Mouse (Mus musculus) macrophage (primary cell): ENCODE data around the gene Rassf1. TPM values are rescaled to one million over a fixed set of nuclear protein-coding genes. Genes with fewer than 3 reads are reported as not detected.

Experiments
- H3K27ac ChIP-seq: fragments of 350-480 bp; formaldehyde crosslinking; 2 replicates; pipeline ENCODE4 v1.9.0; 2021
- H3K36me3 ChIP-seq: fragments of 350-480 bp; formaldehyde crosslinking; 2 replicates; pipeline ENCODE4 v1.9.0; 2021; ENCODE audit errors: inconsistent target
- H3K4me3 ChIP-seq: fragments of 350-480 bp; formaldehyde crosslinking; 2 replicates; pipeline ENCODE4 v1.9.0; 2021; ENCODE audit errors: inconsistent target
- H3K79me2 ChIP-seq: fragments of 350-480 bp; formaldehyde crosslinking; 2 replicates; pipeline ENCODE4 v1.9.0; 2021; ENCODE audit errors: inconsistent target
- WGBS: methylation state at CpG from one replicate; pipeline ENCODE4 v1.1.7; 2026; ENCODE audit warnings: inconsistent platforms; ENCODE audit not compliant: missing documents; 5-methylcytosine and 5-hydroxymethylcytosine counted together
- polyA plus RNA-seq: library from polyadenylated mRNA; stranded (reverse); fragments of 250-400 nt; gene quantifications from 3 replicates; pipeline ENCODE4 v1.2.4, GENCODE M21; 2018; ENCODE audit warnings: inconsistent platforms
- total RNA-seq, 78 experiments: library from RNA; depleted of rRNA; stranded (reverse); fragments of 250-400 nt; gene quantifications; 1 replicate in 9 of 78; 2 replicates in 24 of 78; 3 replicates in 43 of 78; 4 replicates in 2 of 78; pipeline ENCODE4 v1.2.4; 2018; ENCODE audit warnings: inconsistent platforms in 56 of 78

The Rassf1 gene
- total RNA-seq (2018; cell fraction: chromatin; rRNA removed) = 100 to 1,000 TPM in 14 of 26 experiments, 10 to 100 TPM in 12; 42.8 to 220 (median 111) TPM
- total RNA-seq (2018; cell fraction: cytosol; rRNA removed) = 10 to 100 TPM; 14.7 to 38.5 (median 29.1) TPM
- total RNA-seq (2018; cell fraction: nucleus; rRNA removed) = 100 to 1,000 TPM in 10 of 26 experiments, 10 to 100 TPM in 16; 27.7 to 144 (median 77.6) TPM
- polyA plus RNA-seq = 23.0 to 34.3 TPM (median 33.0 TPM) in 3 replicates

GRCm38 (mm10) chr9:107551117-107551889 lies at the start of gene Rassf1:
TSS of gene Rassf1 (plus strand) at chr9:107551555.
- peak within 1 kb of the TSS; percentile 19; the same call in 1 of the 2 replicates for H3K27ac ChIP-seq

GRCm38 (mm10) chr9:107502131-107502846 lies 49.1 kb upstream of the Rassf1 start:
- Histone ChIP-seq H3K27ac (no peak overlapping the region), H3K4me3 (no peak overlapping the region), H3K36me3 (no peaks in the 10 kb centered on the region), H3K79me2 (no peaks in the 10 kb centered on the region)
- WGBS = 89% methylated on average over 12 of the region's 12 CpGs

More at GRCm38 (mm10) chr9:107551117-107551889, at the start of gene Rassf1:
- peaks cover 25% of the 10 kb centered on the region for H3K79me2 ChIP-seq
- 7% methylated on average over 62 of the region's 63 CpGs for WGBS
- peak within 1 kb of the TSS; percentile 17; the same call in 1 of the 2 replicates for H3K4me3 ChIP-seq
- no peaks in the 10 kb centered on the region for H3K36me3 ChIP-seq

- 89% methylated on average over 19 of the region's 19 CpGs for WGBS
- Histone ChIP-seq H3K36me3 (no peaks in the 10 kb centered on the region), H3K79me2 (no peaks in the 10 kb centered on the region), H3K27ac (no peak overlapping the region), H3K4me3 (no peak overlapping the region)
These were observed 46.5 kb upstream of the Rassf1 start for GRCm38 (mm10) chr9:107504662-107505537.

GRCm38 (mm10) chr9:107508266-107508665 lies 43.1 kb upstream of the Rassf1 start:
- no peaks in the 10 kb centered on the region for H3K79me2 ChIP-seq
- no peak overlapping the region for H3K4me3 ChIP-seq
- 51% methylated on average over 9 of the region's 10 CpGs for WGBS
- no peaks in the 10 kb centered on the region for H3K36me3 ChIP-seq
- H3K27ac ChIP-seq = no peak overlapping the region

- whole genome bisulfite sequencing = 83% methylated on average over 14 of the region's 14 CpGs
- Histone ChIP-seq H3K36me3 (no peaks in the 10 kb centered on the region), H3K27ac (no peak overlapping the region), H3K79me2 (no peaks in the 10 kb centered on the region), H3K4me3 (no peak overlapping the region)
These were observed 40.8 kb upstream of the Rassf1 start for GRCm38 (mm10) chr9:107510384-107511100.

- Histone ChIP-seq H3K36me3 (no peaks in the 10 kb centered on the region), H3K79me2 (no peaks in the 10 kb centered on the region), H3K4me3 (no peak overlapping the region), H3K27ac (no peak overlapping the region)
- WGBS = 81% methylated on average over 8 of the region's 8 CpGs
These were observed 39.9 kb upstream of the Rassf1 start for GRCm38 (mm10) chr9:107511436-107511835.

GRCm38 (mm10) chr9:107512326-107512725 lies 39.0 kb upstream of the Rassf1 start:
- Histone ChIP-seq H3K4me3 (no peak overlapping the region), H3K36me3 (no peaks in the 10 kb centered on the region), H3K27ac (no peak overlapping the region), H3K79me2 (no peaks in the 10 kb centered on the region)
- 92% methylated on average over 15 of the region's 16 CpGs for WGBS

- Histone ChIP-seq H3K27ac (no peak overlapping the region), H3K36me3 (no peaks in the 10 kb centered on the region), H3K4me3 (no peak overlapping the region), H3K79me2 (no peaks in the 10 kb centered on the region)
- 26% methylated on average over 14 of the region's 14 CpGs for WGBS
These were observed 36.9 kb upstream of the Rassf1 start for GRCm38 (mm10) chr9:107514303-107514955.

GRCm38 (mm10) chr9:107520331-107520730 lies 31.0 kb upstream of the Rassf1 start:
- WGBS = 93% methylated on average over 6 of the region's 6 CpGs

GRCm38 (mm10) chr9:107521190-107521589 lies 30.2 kb upstream of the Rassf1 start:
- Histone ChIP-seq H3K79me2 (no peaks in the 10 kb centered on the region), H3K36me3 (no peaks in the 10 kb centered on the region), H3K4me3 (no peak overlapping the region), H3K27ac (no peak overlapping the region)
- WGBS = 15% methylated on average over 5 of the region's 5 CpGs

More at GRCm38 (mm10) chr9:107520331-107520730, 31.0 kb upstream of the Rassf1 start:
- Histone ChIP-seq H3K27ac (no peak overlapping the region), H3K4me3 (no peak overlapping the region), H3K36me3 (no peaks in the 10 kb centered on the region), H3K79me2 (no peaks in the 10 kb centered on the region)

- Histone ChIP-seq H3K4me3 (no peak overlapping the region), H3K79me2 (no peaks in the 10 kb centered on the region), H3K36me3 (no peaks in the 10 kb centered on the region), H3K27ac (no peak overlapping the region)
- WGBS = 15% methylated on average over 25 of the region's 25 CpGs
These were observed 29.5 kb upstream of the Rassf1 start for GRCm38 (mm10) chr9:107521711-107522399.

- no peaks in the 10 kb centered on the region for H3K79me2 ChIP-seq
- no peak overlapping the region for H3K27ac ChIP-seq
- no peaks in the 10 kb centered on the region for H3K36me3 ChIP-seq
- no peak overlapping the region for H3K4me3 ChIP-seq
- 48% methylated on average over 2 of the region's 2 CpGs for WGBS
These were observed 29.0 kb upstream of the Rassf1 start for GRCm38 (mm10) chr9:107522400-107522711.
